Mouse (Mus musculus) MEL (cell line): ENCODE results near the gene Me1. TPM values are rescaled to one million over a fixed set of nuclear protein-coding genes. Genes with fewer than 3 reads are reported as not detected.

Experiments used
- DNase-seq: peaks from one replicate; pipeline ENCODE4 v3.0.0; 2011; ENCODE audit warnings: low read depth, low spot score
- H3K27ac ChIP-seq: 2 replicates; pipeline ENCODE4 v1.5.1; 2012; ENCODE audit warnings: low read depth, mild to moderate bottlenecking, control low read depth, low read length, moderate library complexity; ENCODE audit not compliant: control insufficient read depth
- H3K27me3 ChIP-seq, 2 experiments: fragments of 150-350 bp in 1 of 2; sonication (generic) in 1 of 2; 2 replicates each; pipeline ENCODE4 v1.6.1; 2012; ENCODE audit warnings: low read length in 2 of 2, mild to moderate bottlenecking in 2 of 2, improper control_type of control experiment in 1 of 2, moderate library complexity in 1 of 2; ENCODE audit not compliant: insufficient read depth in 2 of 2, control insufficient read depth in 1 of 2
- H3K36me3 ChIP-seq, 2 experiments: 2 replicates each; pipeline ENCODE4 v1.6.1; 2012 to 2014; ENCODE audit warnings: low read length in 2 of 2, improper control_type of control experiment in 1 of 2, inconsistent platforms in 1 of 2, mild to moderate bottlenecking in 1 of 2; ENCODE audit not compliant: insufficient read depth in 2 of 2, control insufficient read depth in 1 of 2
- H3K4me1 ChIP-seq, 2 experiments: fragments of 150-350 bp in 1 of 2; sonication (generic) in 1 of 2; 2 replicates each; pipeline ENCODE4 v1.6.1; 2012; ENCODE audit warnings: low read length in 2 of 2, improper control_type of control experiment in 1 of 2, mild to moderate bottlenecking in 1 of 2; ENCODE audit not compliant: insufficient read depth in 2 of 2, control insufficient read depth in 1 of 2
- H3K4me3 ChIP-seq, 2 experiments: fragments of 150-350 bp in 1 of 2; sonication (generic) in 1 of 2; 2 replicates each; pipeline ENCODE4 v1.5.1; 2012; ENCODE audit warnings: low read depth in 2 of 2, low read length in 2 of 2, mild to moderate bottlenecking in 2 of 2, moderate library complexity in 2 of 2, control low read depth in 1 of 2, improper control_type of control experiment in 1 of 2; ENCODE audit not compliant: control insufficient read depth in 1 of 2, insufficient read depth in 1 of 2
- H3K79me2 ChIP-seq: 2 replicates; pipeline ENCODE4 v1.6.1; 2012; ENCODE audit warnings: mild to moderate bottlenecking, low read length, moderate library complexity; ENCODE audit not compliant: control insufficient read depth, poor library complexity, insufficient read depth
- H3K9ac ChIP-seq: 2 replicates; pipeline ENCODE4 v1.6.1; 2012; ENCODE audit warnings: low read depth, mild to moderate bottlenecking, control low read depth, low read length, moderate library complexity; ENCODE audit not compliant: control insufficient read depth, poor library complexity, severe bottlenecking
- H3K9me3 ChIP-seq: fragments of 150-350 bp; sonication (generic); replicated peaks from 2 replicates; pipeline ENCODE4 v1.6.1; 2012; ENCODE audit warnings: mild to moderate bottlenecking, low read length, improper control_type of control experiment, moderate library complexity; ENCODE audit not compliant: insufficient read depth
- CTCF ChIP-seq, 3 experiments: IDR thresholded peaks in 2 of 3; conservative IDR thresholded peaks in 1 of 3; 2 replicates each; pipeline ENCODE4 v1.5.1; 2011 to 2012; ENCODE audit warnings: low read length in 3 of 3, low read depth in 2 of 3, mild to moderate bottlenecking in 2 of 3, improper control_type of control experiment in 1 of 3, inconsistent platforms in 1 of 3, mixed read lengths in 1 of 3, moderate library complexity in 1 of 3; ENCODE audit not compliant: control insufficient read depth in 1 of 3, insufficient read depth in 1 of 3, poor library complexity in 1 of 3, severe bottlenecking in 1 of 3
- E2F4 ChIP-seq: IDR thresholded peaks from 2 replicates; pipeline ENCODE4 v1.6.1; 2011; ENCODE audit warnings: low read depth, low read length, improper control_type of control experiment, borderline replicate concordance
- ELF1 ChIP-seq: IDR thresholded peaks from 2 replicates; pipeline ENCODE4 v1.6.1; 2014; ENCODE audit warnings: low read depth, mild to moderate bottlenecking, inconsistent platforms, low read length, improper control_type of control experiment, moderate library complexity
- EP300 ChIP-seq, 2 experiments: IDR thresholded peaks; 2 replicates each; pipeline ENCODE4 v1.6.1; 2011; ENCODE audit warnings: improper control_type of control experiment in 2 of 2, low read length in 2 of 2, low read depth in 1 of 2, mild to moderate bottlenecking in 1 of 2
- ETS1 ChIP-seq: IDR thresholded peaks from 2 replicates; pipeline ENCODE4 v1.6.1; 2012; ENCODE audit warnings: low read depth, mild to moderate bottlenecking, inconsistent platforms, low read length, improper control_type of control experiment, moderate library complexity
- GABPA ChIP-seq: IDR thresholded peaks from 2 replicates; pipeline ENCODE4 v1.6.1; 2012; ENCODE audit warnings: low read depth, mild to moderate bottlenecking, inconsistent platforms, low read length, improper control_type of control experiment, moderate library complexity
- JUND ChIP-seq: IDR thresholded peaks from 2 replicates; pipeline ENCODE4 v1.6.1; 2011; ENCODE audit warnings: low read depth, mild to moderate bottlenecking, improper control_type of control experiment, low read length
- KAT2A ChIP-seq: conservative IDR thresholded peaks from 2 replicates; pipeline ENCODE4 v1.6.1; 2012; ENCODE audit warnings: low read depth, low read length, improper control_type of control experiment, inconsistent platforms
- MAFK ChIP-seq: IDR thresholded peaks from 2 replicates; pipeline ENCODE4 v1.6.1; 2011; ENCODE audit warnings: low read depth, mild to moderate bottlenecking, low read length, improper control_type of control experiment, borderline replicate concordance
- MAX ChIP-seq: IDR thresholded peaks from 2 replicates; pipeline ENCODE4 v1.6.1; 2011; ENCODE audit warnings: low read length, improper control_type of control experiment
- MAZ ChIP-seq: IDR thresholded peaks from 2 replicates; pipeline ENCODE4 v1.6.1; 2012; ENCODE audit warnings: low read depth, mild to moderate bottlenecking, inconsistent platforms, low read length, improper control_type of control experiment
- MEF2A ChIP-seq: IDR thresholded peaks from 2 replicates; pipeline ENCODE4 v1.6.1; 2014; ENCODE audit warnings: low read depth, mild to moderate bottlenecking, inconsistent platforms, low read length, improper control_type of control experiment; ENCODE audit not compliant: poor library complexity, insufficient replicate concordance, severe bottlenecking; ENCODE audit errors: extremely low read depth
- MXI1 ChIP-seq: IDR thresholded peaks from 2 replicates; pipeline ENCODE4 v1.6.1; 2011; ENCODE audit warnings: mild to moderate bottlenecking, low read depth, low read length, improper control_type of control experiment
- MYB ChIP-seq: IDR thresholded peaks from 2 replicates; pipeline ENCODE4 v1.6.1; 2011; ENCODE audit warnings: mild to moderate bottlenecking, low read depth, low read length, improper control_type of control experiment
- MYC ChIP-seq: IDR thresholded peaks from 2 replicates; pipeline ENCODE4 v1.6.1; 2011; ENCODE audit warnings: low read depth, mild to moderate bottlenecking, low read length, improper control_type of control experiment, moderate library complexity
- NRF1 ChIP-seq: IDR thresholded peaks from 2 replicates; pipeline ENCODE4 v1.6.1; 2014; ENCODE audit warnings: low read depth, mild to moderate bottlenecking, inconsistent platforms, low read length, improper control_type of control experiment, moderate library complexity; ENCODE audit not compliant: poor library complexity, insufficient read depth, severe bottlenecking
- POLR2AphosphoS2 ChIP-seq: IDR thresholded peaks from 2 replicates; pipeline ENCODE4 v1.6.1; 2011; ENCODE audit warnings: low read length, improper control_type of control experiment
- POLR2AphosphoS5 ChIP-seq: IDR thresholded peaks from 2 replicates; pipeline ENCODE4 v1.6.1; 2012; ENCODE audit warnings: low read depth, borderline replicate concordance, mild to moderate bottlenecking, inconsistent platforms, low read length, moderate library complexity, mixed read lengths
- RAD21 ChIP-seq: IDR thresholded peaks from 2 replicates; pipeline ENCODE4 v1.6.1; 2011; ENCODE audit warnings: mild to moderate bottlenecking, low read depth, low read length, improper control_type of control experiment
- SIN3A ChIP-seq: IDR thresholded peaks from 2 replicates; pipeline ENCODE4 v1.6.1; 2012; ENCODE audit warnings: low read length, improper control_type of control experiment, inconsistent platforms
- SMC3 ChIP-seq: IDR thresholded peaks from 2 replicates; pipeline ENCODE4 v1.6.1; 2011; ENCODE audit warnings: low read depth, low read length, improper control_type of control experiment
- TAL1 ChIP-seq: IDR thresholded peaks from 2 replicates; pipeline ENCODE4 v1.6.1; 2012; ENCODE audit warnings: mild to moderate bottlenecking, inconsistent platforms, low read length, moderate library complexity, mixed read lengths
- TBP ChIP-seq: IDR thresholded peaks from 2 replicates; pipeline ENCODE4 v1.8.0; 2011; ENCODE audit warnings: low read depth, low read length, improper control_type of control experiment
- TCF12 ChIP-seq: IDR thresholded peaks from 2 replicates; pipeline ENCODE4 v1.6.1; 2014; ENCODE audit warnings: low read depth, mild to moderate bottlenecking, inconsistent platforms, low read length, improper control_type of control experiment, moderate library complexity
- USF1 ChIP-seq: IDR thresholded peaks from 2 replicates; pipeline ENCODE4 v1.6.1; 2014; ENCODE audit warnings: low read depth, mild to moderate bottlenecking, inconsistent platforms, low read length, improper control_type of control experiment, moderate library complexity
- USF2 ChIP-seq, 2 experiments: IDR thresholded peaks; 2 replicates each; pipeline ENCODE4 v1.6.1; 2011 to 2012; ENCODE audit warnings: improper control_type of control experiment in 2 of 2, low read length in 2 of 2, borderline replicate concordance in 1 of 2, inconsistent platforms in 1 of 2, low read depth in 1 of 2, mild to moderate bottlenecking in 1 of 2; ENCODE audit not compliant: insufficient read depth in 1 of 2
- ZC3H11A ChIP-seq: IDR thresholded peaks from 2 replicates; pipeline ENCODE4 v1.6.1; 2012; ENCODE audit warnings: low read depth, mild to moderate bottlenecking, inconsistent platforms, low read length, improper control_type of control experiment
- ZKSCAN1 ChIP-seq: IDR thresholded peaks from 2 replicates; pipeline ENCODE4 v1.6.1; 2012; ENCODE audit warnings: low read depth, mild to moderate bottlenecking, inconsistent platforms, low read length, improper control_type of control experiment, moderate library complexity
- ZMIZ1 ChIP-seq: IDR thresholded peaks from 2 replicates; pipeline ENCODE4 v1.6.1; 2012; ENCODE audit warnings: low read depth, mild to moderate bottlenecking, inconsistent platforms, low read length, improper control_type of control experiment, moderate library complexity
- polyA plus RNA-seq, 2 experiments: library from polyadenylated mRNA; stranded (reverse) in 1 of 2; unstranded in 1 of 2; fragments of >175 nt in 1 of 2; fragments of >200 nt in 1 of 2; gene quantifications; 2 replicates each; pipeline versions ENCODE4 v1.2.1 to v1.2.4; 2012; ENCODE audit warnings: low replicate concordance in 2 of 2, low read depth in 1 of 2; ENCODE audit not compliant: insufficient read length in 2 of 2, insufficient read depth in 1 of 2, missing spikeins in 1 of 2
- total RNA-seq: library from RNA; depleted of rRNA; stranded (reverse); fragments of 300-350 nt; gene quantifications from 2 replicates; pipeline ENCODE4 v1.2.3, GENCODE M21; 2012

Me1 gene
- total and polyA plus RNA-seq, 3 experiments = 7.1 to 123 (median 23.4) TPM

GRCm38 (mm10) chr9:86575178-86575577 lies 120.6 kb downstream of the Me1 start:
- Histone ChIP-seq H3K79me2 (peaks cover 2% of the 10 kb centered on the region; the same call in 1 of the 2 replicates), H3K9ac (no peak overlapping the region), H3K36me3 (peaks cover 0 to 7% of the 10 kb centered on the region in 2 experiments; a peak in 2 of 4 replicates), H3K27ac (no peak overlapping the region), H3K9me3 (no peaks in the 10 kb centered on the region), H3K4me3 (no peak overlapping the region), H3K4me1 (peaks cover 0 to 11% of the 10 kb centered on the region in 2 experiments; a peak in 2 of 4 replicates), H3K27me3 (no peaks in the 10 kb centered on the region)
- TF ChIP-seq MAX (no peak), RAD21 (no peak), EP300 (IDR thresholded peaks at IDR 0.05; ENCODE audit: low read depth in 1 of 2, low read length in 2 of 2) (no peak), NRF1 (no peak), TCF12 (no peak), POLR2AphosphoS5 (no peak), CTCF (IDR thresholded peaks at IDR 0.05 in 2 of 3, conservative IDR thresholded peaks at IDR 0.05 in 1 of 3; ENCODE audit: control insufficient read depth in 1 of 3, insufficient read depth in 1 of 3, low read depth in 2 of 3, low read length in 3 of 3, poor library complexity in 1 of 3, severe bottlenecking in 1 of 3) (no peak), MYC (no peak), ZC3H11A (no peak), E2F4 (no peak), TBP (no peak), MXI1 (no peak), MAFK (no peak), MYB (no peak), ZKSCAN1 (no peak), TAL1 (no peak), MAZ (no peak)
- no peak for DNase-seq

- Histone ChIP-seq H3K27ac (no peak overlapping the region), H3K36me3 (no peaks in the 10 kb centered on the region; a peak in 1 of 4 replicates), H3K27me3 (no peaks in the 10 kb centered on the region), H3K9ac (no peak overlapping the region), H3K9me3 (no peaks in the 10 kb centered on the region), H3K79me2 (peaks cover 2% of the 10 kb centered on the region; the same call in 1 of the 2 replicates), H3K4me1 (peaks cover 0 to 6% of the 10 kb centered on the region in 2 experiments; a peak in 2 of 4 replicates), H3K4me3 (no peak overlapping the region)
- no peak for TF ChIP-seq ETS1
- TF ChIP-seq TAL1 = no peak
- TF ChIP-seq POLR2AphosphoS5 = no peak
- no peak for TF ChIP-seq USF2 (IDR thresholded peaks at IDR 0.05; ENCODE audit: borderline replicate concordance in 1 of 2, insufficient read depth in 1 of 2, low read depth in 1 of 2, low read length in 2 of 2)
- TF ChIP-seq MAFK = no peak
- no peak for TF ChIP-seq ZMIZ1
- no peak for TF ChIP-seq CTCF (IDR thresholded peaks at IDR 0.05 in 2 of 3, conservative IDR thresholded peaks at IDR 0.05 in 1 of 3; ENCODE audit: control insufficient read depth in 1 of 3, insufficient read depth in 1 of 3, low read depth in 2 of 3, low read length in 3 of 3, poor library complexity in 1 of 3, severe bottlenecking in 1 of 3)
- TF ChIP-seq EP300 (IDR thresholded peaks at IDR 0.05; ENCODE audit: low read depth in 1 of 2, low read length in 2 of 2) = no peak
- TF ChIP-seq KAT2A = no peak
- TF ChIP-seq ELF1 = no peak
- TF ChIP-seq MAX = no peak
- TF ChIP-seq MEF2A = no peak
- TF ChIP-seq JUND = no peak
- no peak for TF ChIP-seq SMC3
- TF ChIP-seq RAD21 = no peak
- TF ChIP-seq USF1 = no peak
- no peak for TF ChIP-seq SIN3A
- no peak for TF ChIP-seq MYC
- no peak for TF ChIP-seq GABPA
- TF ChIP-seq POLR2AphosphoS2 = no peak
- DNase-seq = no peak
These were observed 122.0 kb downstream of the Me1 start for GRCm38 (mm10) chr9:86573616-86574303.
